In the genomic region with DNA sequence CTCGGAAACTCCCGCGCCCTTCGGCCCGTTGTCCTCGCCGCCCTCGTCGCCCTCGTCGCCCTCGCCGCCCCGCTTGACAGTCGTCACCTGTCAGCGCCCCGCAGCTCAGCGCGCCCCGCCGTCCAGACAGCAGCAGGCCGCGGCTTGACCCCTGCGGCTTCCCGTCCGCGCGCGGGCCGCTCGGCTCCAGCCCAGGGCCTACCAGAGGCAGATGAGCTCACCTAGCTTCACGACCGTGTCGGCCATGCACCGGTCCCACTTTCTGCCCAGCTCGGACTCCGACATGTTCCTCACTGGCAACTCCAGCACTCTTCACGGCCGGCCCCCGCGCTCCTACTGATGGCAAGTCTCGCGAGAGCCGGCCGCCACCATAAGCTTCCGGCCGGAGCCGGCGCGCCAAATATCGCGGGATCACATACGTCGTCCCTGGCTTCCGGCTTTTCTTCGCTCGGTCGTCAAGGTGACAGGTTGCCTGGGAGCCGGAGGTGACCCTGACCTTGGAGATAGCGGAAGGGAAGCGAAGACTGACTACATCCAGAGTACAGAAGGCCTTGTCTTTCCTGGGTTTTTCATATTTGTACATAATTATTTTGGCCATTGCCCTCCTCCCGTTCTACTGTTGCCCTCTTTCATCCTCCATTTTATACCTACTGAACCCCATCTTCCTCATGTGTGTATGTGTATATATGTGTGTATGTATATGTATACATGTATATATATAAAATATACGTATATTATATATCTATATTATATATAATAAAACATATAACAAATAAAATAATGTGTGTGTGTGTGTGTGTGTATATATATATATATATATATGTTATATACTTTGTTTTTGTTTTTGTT, we compare ENCODE assay signal across 8 mouse cellular contexts. TPM values are rescaled to one million over a fixed set of nuclear protein-coding genes. Genes with fewer than 3 reads are reported as not detected.
DNase-seq lines count a peak whose midpoint lies in the region; ATAC-seq and TF ChIP-seq lines count a peak whose summit lies in the region.

A gene (minus strand): TSS at position 413 of the 849 bp plus-strand sequence.

- no peaks in the 10 kb centered on the region for H3K36me3 ChIP-seq in ES-E14 (ENCODE audit: control insufficient read depth, insufficient read depth, low read length, poor library complexity, severe bottlenecking)
- no peaks in the 10 kb centered on the region for H3K36me3 ChIP-seq in forebrain, embryonic 15.5 days

- peaks cover 0 to 5% of the 10 kb centered on the region in 2 experiments; a peak in 3 of 4 replicates for H3K4me1 ChIP-seq in ES-E14 (ENCODE audit: control insufficient read depth in 2 of 2, insufficient read depth in 2 of 2, low read length in 2 of 2, poor library complexity in 1 of 2)
- peaks cover 28% of the 10 kb centered on the region for H3K4me1 ChIP-seq in forebrain, embryonic 15.5 days
- peaks cover 2% of the 10 kb centered on the region; the same call in 1 of the 2 replicates for H3K4me1 ChIP-seq in lung, adult 2 months (ENCODE audit: control insufficient read depth, insufficient read depth, low read length)

- intact Hi-C loops in heart, postnatal 25 days (cut with DNase I): loop anchor here (5.0 kb wide), 1 partner anchor 61 kb away; a partner anchor contains a TSS

- peak within 1 kb of the TSS; percentile 52; the same call in 1 of the 2 replicates for H3K27ac ChIP-seq in ES-E14 (ENCODE audit: insufficient read depth, low read depth, low read length, poor library complexity, severe bottlenecking)
- H3K27ac ChIP-seq in forebrain, embryonic 15.5 days (replicated peaks): peak within 1 kb of the TSS; percentile 85

- no peak for TF ChIP-seq CTCF in lung, adult 2 months (IDR thresholded peaks at IDR 0.05; ENCODE audit: insufficient read depth, low read length)

- H3K4me3 ChIP-seq in ES-E14 (ENCODE audit: insufficient read depth in 1 of 2, low read depth in 1 of 2, low read length in 2 of 2, poor library complexity in 1 of 2, severe bottlenecking in 1 of 2): peak within 1 kb of the TSS; percentile 67 to 89
- peak within 1 kb of the TSS; percentile 93 for H3K4me3 ChIP-seq in forebrain, embryonic 15.5 days
- peak within 1 kb of the TSS; percentile 74 for H3K4me3 ChIP-seq in lung, adult 2 months (replicated peaks; ENCODE audit: extremely low read depth, low read depth, low read length)

- H3K9ac ChIP-seq in ES-E14 (ENCODE audit: insufficient read depth, low read depth, low read length, poor library complexity, severe bottlenecking): peak within 1 kb of the TSS; percentile 94
- H3K9ac ChIP-seq in forebrain, embryonic 15.5 days (replicated peaks): peak within 1 kb of the TSS; percentile 89

- DNase-seq in ES-E14 (ENCODE audit: low read depth, low spot score): peak; percentile 98
- DNase-seq in cerebellum, adult 11-12 months: peak; percentile 97
- peak; percentile 95 for DNase-seq in heart, postnatal 25 days (ENCODE audit: low spot score)
- peak; percentile 97 to 99 for DNase-seq in layer of hippocampus, adult 18-20 months (ENCODE audit: low spot score in 2 of 2)
- peak; percentile 94 for DNase-seq in lung, adult 2 months
- DNase-seq in thymus, adult 18-20 months: peak; percentile 93 to 94

- H3K27me3 ChIP-seq in forebrain, embryonic 15.5 days: no peaks in the 10 kb centered on the region

- TF ChIP-seq POLR2A in lung, adult 2 months (IDR thresholded peaks at IDR 0.05; ENCODE audit: borderline replicate concordance, extremely low read depth, low read depth, low read length): peak; percentile 83; the same call in 1 of the 2 replicates

- under 1% methylated on average over 63 of the region's 63 CpGs for WGBS in forebrain, embryonic 15.5 days
- 1% methylated on average over 61 of the region's 63 CpGs for WGBS in lung, adult 2 months

- in situ Hi-C loops in ES-E14 (cut with MboI; ENCODE audit: low sequenced_read_pairs in 2 of 2, unreplicated experiment in 2 of 2): no loop called here

- no peaks in the 10 kb centered on the region for H3K9me3 ChIP-seq in ES-E14 (ENCODE audit: control insufficient read depth, insufficient read depth, low read depth, low read length)
- H3K9me3 ChIP-seq in forebrain, embryonic 15.5 days: no peaks in the 10 kb centered on the region

- H3K4me2 ChIP-seq in forebrain, embryonic 15.5 days (replicated peaks): peak within 1 kb of the TSS; percentile 82

- peak; percentile 99 for ATAC-seq in forebrain, embryonic 15.5 days (replicated peaks)
- ATAC-seq in neutrophil, adult 5-6 weeks (ENCODE audit: extremely low read depth, insufficient number of reproducible peaks, low FRiP score, poor library complexity, severe bottlenecking): peak; percentile 93

TF ChIP-seq in ES-E14, 5 proteins besides CTCF, POLR2A, EP300 and RAD21:
- TF ChIP-seq ZC3H11A (IDR thresholded peaks at IDR 0.05; ENCODE audit: borderline replicate concordance, low read depth, low read length): no peak
- 0 out of 2 replicates have a peak, but pooled peaks have one; percentile 62 for TF ChIP-seq HCFC1 (IDR thresholded peaks at IDR 0.05; ENCODE audit: borderline replicate concordance, insufficient read depth, low read length)
- peak; percentile 100 for TF ChIP-seq CHD2 (IDR thresholded peaks at IDR 0.05; ENCODE audit: low read depth, low read length)
TF ChIP-seq in ES-E14: peak in this region for 2.

RNA-seq across cellular contexts. Expression of the gene that starts here (rescaled TPM):
- 141 and 147 TPM in 2 replicates for total RNA-seq in ES-E14 (2012; rRNA removed)
- 390 and 438 TPM in 2 replicates for polyA plus RNA-seq in forebrain, embryonic 15.5 days (2015; fragmentation: Nextera tagmentation; extraction: Ambion mirVana)
- 100 to 1,000 TPM; 782 to 827 TPM for total RNA-seq in heart, postnatal 25 days (2021)
- 100 to 1,000 TPM; 189 to 193 TPM for total RNA-seq in layer of hippocampus, adult 18-20 months (2021)
- 29.7 and 37.7 TPM in 2 replicates for polyA plus RNA-seq in lung, adult 2 months (2012; rRNA removed)
- total RNA-seq in neutrophil, adult 5-6 weeks (2017): 66.9 and 68.0 TPM in 2 replicates

Comparison
In these comparisons a context has a peak if more than half of its experiments do, and no peak if none do; other contexts are left out.
1. Peak in every context shown above with its lines: DNase-seq, ATAC-seq, H3K4me3 ChIP-seq and H3K27ac ChIP-seq.
2. RNA of the gene that starts here (polyA plus RNA-seq): 390 to 438 TPM in forebrain, embryonic 15.5 days; 29.7 to 37.7 TPM in lung, adult 2 months; every median in the first group is over 10 times any median in the second.